In genomic region chr12:86899461-86900179, GRCm38 (mm10) we compare ENCODE assay signal across 9 mouse cellular contexts. TPM values are rescaled to one million over a fixed set of nuclear protein-coding genes. Genes with fewer than 3 reads are reported as not detected.
DNase-seq lines count a peak whose midpoint lies in the region; ATAC-seq and TF ChIP-seq lines count a peak whose summit lies in the region.
"Had no signal": no experiment of that assay in that cellular context is flagged by ENCODE, and none has a peak within 500 bp of the region (broad histone marks: within the 10 kb centered on the region; RNA-seq: fewer than 3 reads in every experiment).

No protein-coding gene starts in this region.

- H3K4me1 ChIP-seq in kidney, embryonic 15.5 days: peaks cover 67% of the 10 kb centered on the region
- peaks cover 22% of the 10 kb centered on the region for H3K4me1 ChIP-seq in cerebellum, adult 2 months (ENCODE audit: control insufficient read depth, insufficient read depth, low read length)

- no peak for TF ChIP-seq POLR2A in myocyte (IDR thresholded peaks at IDR 0.05; ENCODE audit: insufficient read length, low read depth)
- TF ChIP-seq POLR2A in cerebellum, adult 2 months (IDR thresholded peaks at IDR 0.05; ENCODE audit: borderline replicate concordance, insufficient read depth, low read length): no peak

- H3K27ac ChIP-seq in kidney, embryonic 15.5 days: peak overlapping the region; percentile 100
- no peak overlapping the region for H3K27ac ChIP-seq in cerebellum, adult 2 months (ENCODE audit: insufficient read depth, low read length)
- H3K27ac ChIP-seq: macrophage had no signal

- H3K36me3 ChIP-seq in kidney, embryonic 15.5 days: no peaks in the 10 kb centered on the region
- peaks cover 5% of the 10 kb centered on the region for H3K36me3 ChIP-seq in myocyte (ENCODE audit: control insufficient read depth, insufficient read depth)

- 0 out of 2 replicates have a peak, but pooled peaks have one; percentile 0 for ATAC-seq in kidney, embryonic 15.5 days (replicated peaks; ENCODE audit: low FRiP score)

- no peak overlapping the region for H3K9ac ChIP-seq in kidney, embryonic 15.5 days

- H3K79me2 ChIP-seq in myocyte (ENCODE audit: control insufficient read depth, insufficient read depth): peaks cover 8% of the 10 kb centered on the region

- H3ac ChIP-seq in myocyte (ENCODE audit: control insufficient read depth, insufficient read length): no peak overlapping the region

- H3K4me3 ChIP-seq in kidney, embryonic 15.5 days (replicated peaks): no peak overlapping the region
- H3K4me3 ChIP-seq in myocyte: no peak overlapping the region
- H3K4me3 ChIP-seq in cerebellum, adult 2 months (replicated peaks; ENCODE audit: insufficient read depth, low read depth, low read length): no peak overlapping the region

- H3K27me3 ChIP-seq in kidney, embryonic 15.5 days: no peaks in the 10 kb centered on the region
- no peaks in the 10 kb centered on the region for H3K27me3 ChIP-seq in myocyte (ENCODE audit: control insufficient read depth, insufficient read depth, insufficient read length)
- no peaks in the 10 kb centered on the region for H3K27me3 ChIP-seq in cerebellum, adult 2 months (ENCODE audit: control insufficient read depth, insufficient read depth, low read length)

- TF ChIP-seq CTCF in cerebellum, adult 2 months (IDR thresholded peaks at IDR 0.05; ENCODE audit: borderline replicate concordance, insufficient read depth, low read depth, low read length): no peak

- peak overlapping the region; percentile 27 for H3K4me2 ChIP-seq in kidney, embryonic 15.5 days
- peak overlapping the region; percentile 94 for H3K4me2 ChIP-seq in myocyte (ENCODE audit: low read depth)

- DNase-seq in ovary, postnatal 36 days (ENCODE audit: low spot score): peak; percentile 38
- DNase-seq in ovary, postnatal 14 days (ENCODE audit: low spot score): no peak
- peak; percentile 76 to 88 for DNase-seq in heart, adult 18-20 months
- no peak for DNase-seq in cerebellum, adult 2 months
- no peak for DNase-seq in right cerebral cortex, postnatal 14 days
- DNase-seq in cerebellum, postnatal 14 days: no peak

- no peaks in the 10 kb centered on the region for H3K9me3 ChIP-seq in kidney, embryonic 15.5 days (replicated peaks)

- 37% methylated on average over 11 of the region's 11 CpGs for WGBS in kidney, embryonic 15.5 days
- WGBS in cerebellum, adult 2 months: 79% methylated on average over 11 of the region's 11 CpGs

TF ChIP-seq in myocyte, 11 proteins besides CTCF, POLR2A, EP300 and RAD21:
- TF ChIP-seq CEBPB (IDR thresholded peaks at IDR 0.05; ENCODE audit: insufficient read depth, poor library complexity, severe bottlenecking): peak; percentile 77
- TF ChIP-seq MAX (IDR thresholded peaks at IDR 0.05; ENCODE audit: low read depth): no peak
- peak; percentile 24 for TF ChIP-seq TCF12 (IDR thresholded peaks at IDR 0.05; ENCODE audit: insufficient read depth, poor library complexity, severe bottlenecking)
- TF ChIP-seq POLR2AphosphoS2 (IDR thresholded peaks at IDR 0.05; ENCODE audit: insufficient read length, low read depth): no peak
- TF ChIP-seq MYOD1 (IDR thresholded peaks at IDR 0.05; ENCODE audit: control insufficient read depth in 1 of 3, insufficient read length in 2 of 3, low read depth in 2 of 3): peak in 1 of 3 experiments; percentile 20

RNA-seq across cellular contexts. Expression of gene Irf2bpl, which starts 15.0 kb away (rescaled TPM):
- 10 to 100 TPM; 30.0 to 30.5 TPM for total RNA-seq in heart, adult 18-20 months (2021)
- polyA plus RNA-seq in kidney, embryonic 15.5 days (2015; fragmentation: Nextera tagmentation; extraction: Ambion mirVana): 40.7 and 43.9 TPM in 2 replicates
- polyA plus RNA-seq in myocyte (2012; fragmentation: generic; extraction: Trizol): 59.1 TPM
- 48.6 and 53.9 TPM in 2 replicates for polyA plus RNA-seq in cerebellum, adult 2 months (2012; rRNA removed)

RNA-seq across cellular contexts. Expression of gene Cipc, which starts 47.2 kb away (rescaled TPM):
- total RNA-seq in heart, adult 18-20 months (2021): 10 to 100 TPM; 37.1 to 40.8 TPM
- polyA plus RNA-seq in kidney, embryonic 15.5 days (2015; fragmentation: Nextera tagmentation; extraction: Ambion mirVana): 20.9 and 22.7 TPM in 2 replicates
- 14.7 TPM for polyA plus RNA-seq in myocyte (2012; fragmentation: generic; extraction: Trizol)
- polyA plus RNA-seq in cerebellum, adult 2 months (2012; rRNA removed): 122 and 127 TPM in 2 replicates

Comparison
In these comparisons a context has a peak if more than half of its experiments do, and no peak if none do; other contexts are left out.
1. DNase-seq: peak in ovary, postnatal 36 days (single experiment) and heart, adult 18-20 months (2 of 2); none in ovary, postnatal 14 days (single experiment), cerebellum, adult 2 months (0 of 2), right cerebral cortex, postnatal 14 days (single experiment) and cerebellum, postnatal 14 days (0 of 2).